7 mouse cellular contexts compared by ENCODE assay signal in the genomic region with DNA sequence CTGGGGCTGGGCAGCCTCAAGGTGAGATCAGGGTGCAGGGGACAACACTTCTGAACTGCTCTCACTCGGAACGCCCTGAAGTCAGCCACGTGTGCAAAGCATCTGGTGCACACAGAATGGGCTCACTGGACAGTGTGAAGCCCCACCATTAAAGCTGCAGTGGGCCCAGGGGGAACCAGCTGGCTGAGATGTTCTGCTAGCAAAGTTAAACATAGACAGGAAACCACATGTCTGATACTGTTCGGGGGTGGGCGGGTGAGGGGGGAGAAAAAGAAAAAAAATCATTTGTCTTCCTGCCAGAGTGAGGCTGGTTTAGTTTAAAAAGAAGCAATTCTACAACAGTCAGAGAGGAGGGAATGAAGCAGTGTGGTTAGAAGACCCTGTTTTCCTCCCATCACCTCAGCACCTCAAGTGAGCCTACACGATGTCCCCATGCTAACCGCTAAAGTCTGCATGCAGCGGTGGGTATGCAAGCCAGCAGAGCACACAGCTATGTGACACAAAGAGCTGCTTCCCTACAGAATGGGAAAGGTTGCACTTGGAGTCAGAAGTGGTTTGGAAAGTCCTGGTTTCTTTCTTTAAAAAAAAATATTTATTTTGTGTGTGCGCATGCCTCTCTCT. TPM values are rescaled to one million over a fixed set of nuclear protein-coding genes. Genes with fewer than 3 reads are reported as not detected.
DNase-seq lines count a peak whose midpoint lies in the region; ATAC-seq and TF ChIP-seq lines count a peak whose summit lies in the region.

No protein-coding gene starts in this region.

- DNase-seq in lung, adult 18-20 months = no peak
- peak; percentile 73 for DNase-seq in limb, embryonic 14.5 days (ENCODE audit: low spot score)
- DNase-seq in urinary bladder, postnatal 4 days (ENCODE audit: low spot score in 2 of 2) = no peak
- no peak for DNase-seq in forebrain, embryonic 11.5 days (ENCODE audit: low spot score)

- H3K9me3 ChIP-seq in lung, embryonic 16.5 days (ENCODE audit: control insufficient read depth, low read length) = no peaks in the 10 kb centered on the region
- no peaks in the 10 kb centered on the region for H3K9me3 ChIP-seq in embryonic facial prominence, embryonic 15.5 days (replicated peaks)
- no peaks in the 10 kb centered on the region for H3K9me3 ChIP-seq in limb, embryonic 14.5 days (ENCODE audit: control insufficient read depth, low read length)
- H3K9me3 ChIP-seq in stomach, embryonic 15.5 days = no peaks in the 10 kb centered on the region
- no peaks in the 10 kb centered on the region for H3K9me3 ChIP-seq in forebrain, embryonic 11.5 days (ENCODE audit: control insufficient read depth, low read length)

- WGBS in lung, embryonic 16.5 days = 27% methylated on average over 9 of the region's 9 CpGs
- WGBS in embryonic facial prominence, embryonic 15.5 days = 24% methylated on average over 9 of the region's 9 CpGs
- WGBS in limb, embryonic 14.5 days = 31% methylated on average over 9 of the region's 9 CpGs
- 24% methylated on average over 9 of the region's 9 CpGs for WGBS in stomach, embryonic 15.5 days
- WGBS in forebrain, embryonic 11.5 days = 85% methylated on average over 9 of the region's 9 CpGs

- H3K9ac ChIP-seq in lung, embryonic 16.5 days (ENCODE audit: low read length) = peak overlapping the region; percentile 30; the same call in 1 of the 2 replicates
- H3K9ac ChIP-seq in embryonic facial prominence, embryonic 15.5 days = no peak overlapping the region
- H3K9ac ChIP-seq in limb, embryonic 14.5 days (ENCODE audit: low read depth, low read length, severe bottlenecking) = no peak overlapping the region
- H3K9ac ChIP-seq in stomach, embryonic 15.5 days = no peak overlapping the region
- H3K9ac ChIP-seq in forebrain, embryonic 11.5 days (ENCODE audit: low read length) = no peak overlapping the region

- no peak for TF ChIP-seq POLR2A in limb, embryonic 14.5 days (IDR thresholded peaks at IDR 0.05; ENCODE audit: borderline replicate concordance, extremely low read depth, insufficient read depth, insufficient read length)

- peaks cover 23% of the 10 kb centered on the region for H3K4me1 ChIP-seq in lung, embryonic 16.5 days (replicated peaks; ENCODE audit: control insufficient read depth, insufficient read depth, low read length)
- peaks cover 26% of the 10 kb centered on the region for H3K4me1 ChIP-seq in embryonic facial prominence, embryonic 15.5 days
- H3K4me1 ChIP-seq in limb, embryonic 14.5 days (ENCODE audit: control insufficient read depth, insufficient read depth, low read length) = peaks cover 14% of the 10 kb centered on the region; the same call in 1 of the 2 replicates
- H3K4me1 ChIP-seq in stomach, embryonic 15.5 days = peaks cover 19% of the 10 kb centered on the region
- H3K4me1 ChIP-seq in forebrain, embryonic 11.5 days (replicated peaks; ENCODE audit: control insufficient read depth, insufficient read depth, low read length) = no peaks in the 10 kb centered on the region

- H3K4me3 ChIP-seq in lung, embryonic 16.5 days (ENCODE audit: low read length) = no peak overlapping the region
- H3K4me3 ChIP-seq in embryonic facial prominence, embryonic 15.5 days (replicated peaks) = no peak overlapping the region
- H3K4me3 ChIP-seq in limb, embryonic 14.5 days (replicated peaks; ENCODE audit: low read length) = no peak overlapping the region
- no peak overlapping the region for H3K4me3 ChIP-seq in stomach, embryonic 15.5 days (replicated peaks)
- H3K4me3 ChIP-seq in forebrain, embryonic 11.5 days (ENCODE audit: low read depth, low read length) = no peak overlapping the region

- peaks cover 31% of the 10 kb centered on the region for H3K36me3 ChIP-seq in lung, embryonic 16.5 days (ENCODE audit: control insufficient read depth, insufficient read depth, low read length)
- H3K36me3 ChIP-seq in embryonic facial prominence, embryonic 15.5 days = peaks cover 47% of the 10 kb centered on the region
- peaks cover 74% of the 10 kb centered on the region for H3K36me3 ChIP-seq in limb, embryonic 14.5 days (ENCODE audit: control insufficient read depth, insufficient read depth, low read length)
- H3K36me3 ChIP-seq in stomach, embryonic 15.5 days = peaks cover 23% of the 10 kb centered on the region
- H3K36me3 ChIP-seq in forebrain, embryonic 11.5 days (ENCODE audit: control insufficient read depth, insufficient read depth, low read length) = no peaks in the 10 kb centered on the region

- H3K4me2 ChIP-seq in lung, embryonic 16.5 days (ENCODE audit: low read depth, low read length) = no peak overlapping the region
- H3K4me2 ChIP-seq in embryonic facial prominence, embryonic 15.5 days (replicated peaks) = no peak overlapping the region
- no peak overlapping the region for H3K4me2 ChIP-seq in limb, embryonic 14.5 days (replicated peaks; ENCODE audit: low read depth, low read length, severe bottlenecking)
- no peak overlapping the region for H3K4me2 ChIP-seq in stomach, embryonic 15.5 days
- H3K4me2 ChIP-seq in forebrain, embryonic 11.5 days (ENCODE audit: low read depth, low read length, severe bottlenecking) = no peak overlapping the region

- H3K27ac ChIP-seq in lung, embryonic 16.5 days (ENCODE audit: low read length) = peak overlapping the region; percentile 84
- peak overlapping the region; percentile 87 for H3K27ac ChIP-seq in embryonic facial prominence, embryonic 15.5 days (replicated peaks)
- H3K27ac ChIP-seq in limb, embryonic 14.5 days (replicated peaks; ENCODE audit: low read depth, low read length) = peak overlapping the region; percentile 33
- H3K27ac ChIP-seq in stomach, embryonic 15.5 days = peak overlapping the region; percentile 87
- H3K27ac ChIP-seq in forebrain, embryonic 11.5 days (ENCODE audit: low read depth, low read length) = no peak overlapping the region

- ATAC-seq in lung, embryonic 16.5 days (ENCODE audit: low read depth) = peak; percentile 82
- peak; percentile 83 for ATAC-seq in embryonic facial prominence, embryonic 15.5 days (ENCODE audit: insufficient number of reproducible peaks, low FRiP score, low TSS enrichment, low read depth)
- peak; percentile 80 for ATAC-seq in limb, embryonic 14.5 days (ENCODE audit: low FRiP score, low read depth)
- ATAC-seq in stomach, embryonic 15.5 days (ENCODE audit: insufficient read depth, low FRiP score, low read depth) = peak; percentile 73; the same call in 1 of the 2 replicates
- no peak for ATAC-seq in forebrain, embryonic 11.5 days (replicated peaks; ENCODE audit: low FRiP score)

- no peaks in the 10 kb centered on the region for H3K27me3 ChIP-seq in lung, embryonic 16.5 days (ENCODE audit: control insufficient read depth, insufficient read depth, low read depth, low read length)
- no peaks in the 10 kb centered on the region for H3K27me3 ChIP-seq in embryonic facial prominence, embryonic 15.5 days
- no peaks in the 10 kb centered on the region for H3K27me3 ChIP-seq in limb, embryonic 14.5 days (ENCODE audit: control insufficient read depth, insufficient read depth, low read length)
- no peaks in the 10 kb centered on the region for H3K27me3 ChIP-seq in stomach, embryonic 15.5 days (replicated peaks)
- H3K27me3 ChIP-seq in forebrain, embryonic 11.5 days (ENCODE audit: control insufficient read depth, insufficient read depth, low read length) = no peaks in the 10 kb centered on the region

RNA-seq across cellular contexts. Expression of gene Tgfbr2, which starts 52.1 kb away (rescaled TPM):
- 58.0 and 58.2 TPM in 2 replicates for polyA plus RNA-seq in lung, embryonic 16.5 days (2015; fragmentation: Nextera tagmentation; extraction: Ambion mirVana)
- polyA plus RNA-seq in embryonic facial prominence, embryonic 15.5 days (2015; fragmentation: Nextera tagmentation; extraction: Ambion mirVana) = 48.8 and 49.6 TPM in 2 replicates
- polyA plus RNA-seq in limb, embryonic 14.5 days (2012; rRNA removed) = 58.8 and 73.8 TPM in 2 replicates
- polyA plus RNA-seq in limb, embryonic 14.5 days (2014; fragmentation: Nextera tagmentation; extraction: Ambion mirVana) = 67.2 and 71.5 TPM in 2 replicates
- polyA plus RNA-seq in stomach, embryonic 15.5 days (2015; fragmentation: Nextera tagmentation; extraction: Ambion mirVana) = 30.8 and 32.6 TPM in 2 replicates
- 8.1 and 8.7 TPM in 2 replicates for polyA plus RNA-seq in forebrain, embryonic 11.5 days (2014; fragmentation: Nextera tagmentation; extraction: Ambion mirVana)
